Mouse (Mus musculus): ENCODE results near the gene Olfr812.
"Not testable (repeated sequence)": the region's sequence is repeated elsewhere in the genome, so short reads cannot be mapped to it uniquely, and the experiment has no call there.

Olfr812 gene

DNA sequence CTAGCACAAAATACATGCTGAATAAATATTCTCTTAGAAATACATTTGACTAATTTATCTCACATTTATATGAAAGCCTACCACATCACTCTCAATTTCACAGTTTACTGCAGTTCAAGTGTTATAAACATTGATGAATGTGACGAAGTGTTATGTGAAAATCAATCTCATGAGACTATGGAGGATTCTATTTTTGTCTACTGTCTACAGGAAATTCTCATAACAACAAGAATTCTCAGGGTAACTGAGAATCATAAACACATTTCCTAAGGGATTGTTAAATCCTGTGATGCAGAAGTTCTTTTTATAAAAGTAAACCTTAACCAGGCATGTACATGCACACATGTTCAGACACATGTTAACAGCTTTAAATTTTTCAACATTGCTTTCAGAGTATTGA is at the start of gene Olfr812:
TSS of gene Olfr812 (minus strand) at position 101 of the 400 bp plus-strand sequence.
- DNase-seq (ENCODE audit: extremely low read depth, low read depth), result no peak

GRCm38 (mm10) chr10:129885934-129886333 is 40.0 kb upstream of the Olfr812 start:
- no peak for DNase-seq (ENCODE audit: extremely low read depth, low read depth)

DNA sequence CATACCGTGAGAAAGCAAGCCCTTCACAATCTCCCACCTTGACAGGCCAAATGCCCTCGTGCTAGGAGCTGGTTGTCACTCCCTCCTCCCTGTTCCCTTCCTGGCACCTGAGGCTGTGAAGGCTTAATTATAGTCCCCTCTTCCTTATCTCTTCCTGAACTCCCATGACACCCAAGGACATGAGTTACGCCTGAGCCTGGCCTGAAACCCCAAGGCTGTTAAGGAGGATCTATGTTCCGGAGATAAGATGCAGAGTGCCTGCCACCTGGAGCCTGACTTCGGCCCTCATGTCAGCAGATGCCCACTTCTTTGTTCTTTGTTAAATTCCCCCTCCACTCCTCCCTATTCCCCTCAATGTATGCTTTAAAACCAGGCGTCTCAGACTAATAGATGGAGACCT is 39.6 kb upstream of the Olfr812 start:
- not testable (repeated sequence) for DNase-seq (ENCODE audit: extremely low read depth, low read depth)

GRCm38 (mm10) chr10:129879751-129880150 is 33.9 kb upstream of the Olfr812 start, which contains the start of gene Olfr814:
TSS of gene Olfr814 (minus strand) at chr10:129879851.
- not testable (repeated sequence) for DNase-seq (ENCODE audit: extremely low read depth, low read depth)

- no peak for DNase-seq (ENCODE audit: extremely low read depth, low read depth)
Observed at GRCm38 (mm10) chr10:129855067-129855466, 9.2 kb upstream of the Olfr812 start, which contains the start of gene Olfr813. TSS of gene Olfr813 (plus strand) at chr10:129855367.

DNA sequence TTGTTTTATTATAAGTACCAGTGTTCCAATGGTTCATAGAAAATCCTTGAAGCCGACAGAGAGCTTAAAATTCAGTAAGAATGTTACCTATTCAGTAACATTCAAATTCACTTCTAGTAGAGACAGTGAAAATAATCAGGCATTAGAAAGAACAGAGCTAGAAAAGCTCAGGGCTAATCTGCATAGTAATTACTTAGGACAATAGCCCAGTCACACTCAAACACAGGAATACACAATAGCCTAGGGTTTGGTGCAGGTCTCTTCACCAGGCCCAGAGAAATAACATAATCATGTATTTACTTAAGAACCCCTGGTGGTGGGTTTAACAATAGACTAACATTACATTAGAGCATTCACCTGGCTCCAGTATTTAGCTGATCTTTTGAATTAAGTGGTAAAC is 1.4 kb upstream of the Olfr812 start:
- DNase-seq (ENCODE audit: extremely low read depth, low read depth), result no peak

DNA sequence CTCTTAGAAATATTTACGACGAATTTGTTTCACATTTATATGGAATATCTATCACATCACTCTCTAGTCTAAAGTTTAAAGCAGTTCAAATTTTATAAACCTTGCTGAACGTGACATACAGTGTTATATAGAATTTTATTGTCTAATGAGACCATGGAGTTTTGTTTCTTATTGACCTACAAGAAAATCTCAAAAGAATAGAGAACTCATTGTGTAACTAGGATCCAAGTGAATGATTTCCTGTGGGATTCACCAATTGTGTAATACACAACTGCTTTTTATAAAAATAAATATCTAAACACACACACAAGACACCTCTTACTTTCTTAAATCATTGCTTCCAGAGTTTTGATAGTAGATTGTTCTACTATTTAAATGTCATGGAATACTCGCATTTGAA is 41.6 kb downstream of the Olfr812 start, which contains the start of gene Olfr811:
TSS of gene Olfr811 (minus strand) at position 101 of the 400 bp plus-strand sequence.
- DNase-seq (ENCODE audit: extremely low read depth, low read depth), result no peak

GRCm38 (mm10) chr10:129794817-129795216 is 51.1 kb downstream of the Olfr812 start, which contains the start of gene Olfr810:
TSS of gene Olfr810 (minus strand) at chr10:129794917.
- no peak for DNase-seq (ENCODE audit: extremely low read depth, low read depth)

All from MEL-GATA-1-ER (cell line).